ENCODE assay signal across 19 mouse cellular contexts in the genomic region with DNA sequence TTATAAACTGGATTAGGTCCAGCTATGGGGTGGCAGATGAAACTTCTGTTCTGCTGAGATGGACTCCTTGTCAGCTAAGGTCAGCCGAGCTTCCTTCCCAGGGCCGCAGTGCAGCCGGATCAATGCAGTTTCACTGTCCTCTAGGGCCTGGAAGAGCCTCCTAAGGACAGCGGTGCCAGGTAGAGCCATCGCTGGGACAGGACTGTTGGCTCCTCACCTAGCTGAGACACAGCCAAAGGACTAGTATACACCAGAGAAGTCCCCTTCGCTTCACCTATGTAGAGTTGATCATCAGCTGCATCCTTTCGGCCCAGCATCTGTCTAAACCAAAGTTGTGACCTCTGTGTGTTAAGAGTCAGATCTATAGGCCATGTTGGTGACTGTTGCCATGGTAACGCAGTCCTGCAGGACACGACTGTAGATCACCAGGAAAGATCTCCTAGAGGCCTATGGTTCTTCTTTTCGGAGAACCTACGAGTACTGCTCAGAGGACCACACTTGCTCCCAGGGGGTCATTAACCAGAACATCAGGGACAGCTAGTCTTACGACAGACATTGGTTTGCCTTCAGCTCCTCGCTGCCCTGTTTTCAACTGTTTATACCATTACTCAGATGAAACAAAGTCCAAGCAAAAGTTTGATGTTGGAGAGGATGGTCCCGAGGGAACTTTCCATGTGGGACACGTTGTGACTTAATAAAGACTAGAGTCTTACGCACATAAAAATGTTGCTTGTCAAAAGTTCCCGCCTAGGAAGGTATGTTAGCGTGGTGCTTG. TPM values are rescaled to one million over a fixed set of nuclear protein-coding genes. Genes with fewer than 3 reads are reported as not detected.
"Had no signal": no experiment of that assay in that cellular context is flagged by ENCODE, and none has a peak within 500 bp of the region (broad histone marks: within the 10 kb centered on the region; RNA-seq: fewer than 3 reads in every experiment).

No protein-coding gene starts in this region.

- H3K4me2 ChIP-seq: lung, embryonic 14.5 days; midbrain, embryonic 12.5 days; neural tube, embryonic 13.5 days; neural tube, embryonic 15.5 days had no signal

- ATAC-seq: midbrain, embryonic 16.5 days had no signal

- H3K27ac ChIP-seq: midbrain, embryonic 10.5 days; midbrain, embryonic 12.5 days; neural tube, embryonic 13.5 days; neural tube, embryonic 15.5 days had no signal

- DNase-seq: lung, embryonic 14.5 days; lung, postnatal 10 days; lung, postnatal 4 days; midbrain, embryonic 14.5 days; retina, postnatal 1 day; right cerebral cortex, adult 18-20 months; right cerebral cortex, postnatal 25 days; right cerebral cortex, postnatal 4 days; spleen, adult 18-20 months; thymus, adult 18-20 months; thymus, postnatal 14 days; thymus, postnatal 36 days had no signal

- H3K27me3 ChIP-seq: midbrain, embryonic 12.5 days; neural tube, embryonic 13.5 days; neural tube, embryonic 15.5 days had no signal

- H3K9ac ChIP-seq: lung, embryonic 14.5 days; midbrain, embryonic 12.5 days; neural tube, embryonic 13.5 days; neural tube, embryonic 15.5 days had no signal

- H3K4me3 ChIP-seq: midbrain, embryonic 10.5 days; midbrain, embryonic 12.5 days; myocyte; neural tube, embryonic 13.5 days; neural tube, embryonic 15.5 days had no signal

- H3K9me3 ChIP-seq: midbrain, embryonic 10.5 days; midbrain, embryonic 12.5 days; neural tube, embryonic 13.5 days; neural tube, embryonic 15.5 days had no signal

- H3K36me3 ChIP-seq: midbrain, embryonic 10.5 days; midbrain, embryonic 12.5 days; neural tube, embryonic 13.5 days; neural tube, embryonic 15.5 days had no signal

RNA-seq across cellular contexts. Expression of gene Tmem100, which starts 31.0 kb away (rescaled TPM):
- total RNA-seq: megakaryocyte-erythroid progenitor cell, adult 5-6 weeks had no signal
- polyA plus RNA-seq: myocyte had no signal
